Mouse (Mus musculus) thymus, adult 2 months (tissue): ENCODE data around the gene Inka2.

Experiments used
- CTCF ChIP-seq: fragments of 200-500 bp; IDR thresholded peaks from 2 replicates; pipeline ENCODE4 v1.5.1; 2012; ENCODE audit warnings: mild to moderate bottlenecking, control low read depth, low read length, moderate library complexity, borderline replicate concordance; ENCODE audit not compliant: control insufficient read depth, poor library complexity, insufficient read depth; ENCODE audit errors: extremely low read depth
- POLR2A ChIP-seq: fragments of 200-500 bp; IDR thresholded peaks from 2 replicates; pipeline ENCODE4 v1.6.1; 2012; ENCODE audit warnings: mild to moderate bottlenecking, low read length, control low read depth, moderate library complexity; ENCODE audit not compliant: control insufficient read depth, poor library complexity, insufficient read depth; ENCODE audit errors: extremely low read depth

DNA sequence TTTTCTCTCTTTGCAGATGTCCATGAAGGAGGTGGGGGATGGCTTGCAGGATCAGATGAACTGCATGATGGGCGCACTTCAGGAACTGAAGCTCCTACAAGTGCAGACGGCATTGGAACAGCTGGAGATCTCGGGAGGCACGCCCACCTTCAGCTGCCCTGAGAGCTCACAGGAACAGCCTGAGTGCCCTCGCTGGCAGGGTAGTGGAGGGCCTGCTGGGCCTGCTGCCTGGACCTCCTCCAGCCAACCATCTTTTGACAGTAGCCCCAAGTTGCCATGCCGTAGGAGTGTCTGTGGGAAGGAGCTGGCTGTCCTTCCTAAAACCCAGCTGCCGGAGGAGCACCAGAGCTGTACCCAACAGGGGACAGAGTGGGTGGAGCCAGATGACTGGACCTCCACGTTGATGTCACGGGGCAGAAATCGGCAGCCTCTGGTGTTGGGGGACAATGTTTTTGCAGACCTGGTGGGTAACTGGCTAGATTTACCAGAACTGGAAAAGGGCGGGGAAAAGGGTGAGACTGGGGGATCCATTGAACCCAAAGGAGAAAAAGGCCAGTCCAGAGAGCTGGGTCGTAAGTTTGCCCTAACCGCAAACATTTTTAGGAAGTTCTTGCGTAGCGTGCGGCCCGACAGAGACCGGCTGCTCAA is 12.1 kb downstream of the Inka2 start:
- TF ChIP-seq POLR2A (no peak), CTCF (no peak)
